Mouse (Mus musculus) testis, adult 2 months (tissue): ENCODE measurements around the gene Hpn.

Source experiments
- CTCF ChIP-seq: fragments of 200-500 bp; IDR thresholded peaks from 2 replicates; pipeline ENCODE4 v1.5.1; 2012; ENCODE audit warnings: low read depth, mild to moderate bottlenecking, inconsistent platforms, low read length, moderate library complexity; ENCODE audit not compliant: control insufficient read depth, insufficient read depth, insufficient replicate concordance
- POLR2A ChIP-seq: fragments of 200-500 bp; IDR thresholded peaks from 2 replicates; pipeline ENCODE4 v1.6.1; 2012; ENCODE audit warnings: low read depth, mild to moderate bottlenecking, inconsistent platforms, low read length, moderate library complexity; ENCODE audit not compliant: control insufficient read depth

DNA sequence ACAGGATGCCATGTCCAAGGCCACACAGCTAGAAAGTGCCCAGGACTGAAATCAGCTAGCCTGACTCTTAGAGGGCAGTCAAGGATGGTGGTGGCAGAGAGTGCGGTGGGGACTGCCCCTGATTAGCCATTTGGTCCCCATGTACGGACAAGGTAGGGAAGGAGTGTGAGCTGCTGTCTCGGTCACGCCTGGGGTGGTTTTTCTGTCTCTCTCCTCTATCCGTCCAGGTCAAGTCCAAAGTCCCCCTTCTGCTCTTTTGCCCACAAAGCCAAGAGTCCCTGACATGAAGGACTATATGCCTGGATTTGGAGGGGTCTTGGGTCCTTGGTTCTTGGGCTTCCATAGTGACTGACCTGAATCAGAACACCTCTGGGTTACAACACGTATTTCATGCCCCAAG lies 1.3 kb downstream of the Hpn start:
- TF ChIP-seq CTCF (no peak), POLR2A (no peak)
